Mouse (Mus musculus): ENCODE measurements around the gene Smarcd3.

Smarcd3 gene

DNA sequence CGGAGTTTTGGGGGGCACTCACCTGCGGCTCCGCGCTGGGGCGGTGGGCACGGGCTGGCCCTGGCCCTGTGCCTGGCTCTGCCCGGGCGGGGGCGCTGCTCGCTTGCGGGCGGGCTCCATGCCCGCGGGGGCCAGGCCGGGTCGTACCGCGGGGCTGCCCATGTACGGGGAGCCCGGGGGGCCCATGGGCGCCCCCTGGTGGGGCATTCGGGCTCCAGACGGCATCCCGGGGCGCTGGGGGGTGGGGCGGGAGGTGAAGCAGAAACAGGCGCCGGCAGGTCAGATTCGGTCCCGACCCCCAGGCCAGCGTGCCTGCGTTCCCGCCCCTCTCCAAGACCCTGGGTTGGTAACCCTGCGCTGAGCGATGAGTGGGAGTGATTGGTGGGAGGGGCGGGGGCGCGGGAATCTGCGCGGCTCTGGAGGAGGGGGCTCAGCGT, 25.6 kb downstream of the Smarcd3 start:
- peak; percentile 56 to 70 for DNase-seq (ENCODE audit: low read depth in 2 of 2, low spot score in 2 of 2)

DNA sequence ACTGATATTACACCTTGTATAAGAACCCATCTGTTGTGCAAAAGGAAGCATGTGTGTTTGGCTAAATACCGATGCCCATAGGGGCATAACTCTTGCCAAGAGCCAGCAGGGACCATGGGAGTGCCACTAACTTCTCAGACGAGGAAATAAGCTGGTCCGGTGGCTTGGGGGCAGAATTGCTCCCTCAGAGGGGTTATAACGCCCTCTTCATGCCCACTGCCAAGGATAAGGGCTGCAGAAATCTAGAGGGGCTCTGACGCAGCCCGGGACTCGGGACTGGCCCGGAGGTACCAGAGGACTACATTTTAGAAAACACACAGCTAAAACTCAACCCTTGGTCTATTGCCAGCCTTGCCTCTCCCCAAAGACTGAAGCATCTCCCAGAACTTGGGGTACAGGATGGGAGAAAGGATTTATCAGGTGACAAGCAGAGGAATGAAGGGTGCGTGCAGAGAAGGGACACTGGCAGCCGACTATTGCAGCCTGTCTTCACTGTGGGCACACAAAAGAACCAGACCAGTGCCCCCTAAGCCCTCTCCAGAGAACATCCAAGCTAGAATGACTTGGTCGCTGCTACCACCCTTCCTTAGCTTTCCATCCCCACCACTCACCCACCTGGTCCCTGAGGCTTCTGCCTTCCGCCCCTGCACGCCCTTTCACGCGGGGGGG, 26.2 kb downstream of the Smarcd3 start:
- DNase-seq (ENCODE audit: low read depth in 2 of 2, low spot score in 2 of 2) = no peak

GRCm38 (mm10) chr5:24597221-24597728, 26.9 kb downstream of the Smarcd3 start:
- DNase-seq (ENCODE audit: low read depth in 2 of 2, low spot score in 2 of 2) = peak; percentile 66 to 77

DNA sequence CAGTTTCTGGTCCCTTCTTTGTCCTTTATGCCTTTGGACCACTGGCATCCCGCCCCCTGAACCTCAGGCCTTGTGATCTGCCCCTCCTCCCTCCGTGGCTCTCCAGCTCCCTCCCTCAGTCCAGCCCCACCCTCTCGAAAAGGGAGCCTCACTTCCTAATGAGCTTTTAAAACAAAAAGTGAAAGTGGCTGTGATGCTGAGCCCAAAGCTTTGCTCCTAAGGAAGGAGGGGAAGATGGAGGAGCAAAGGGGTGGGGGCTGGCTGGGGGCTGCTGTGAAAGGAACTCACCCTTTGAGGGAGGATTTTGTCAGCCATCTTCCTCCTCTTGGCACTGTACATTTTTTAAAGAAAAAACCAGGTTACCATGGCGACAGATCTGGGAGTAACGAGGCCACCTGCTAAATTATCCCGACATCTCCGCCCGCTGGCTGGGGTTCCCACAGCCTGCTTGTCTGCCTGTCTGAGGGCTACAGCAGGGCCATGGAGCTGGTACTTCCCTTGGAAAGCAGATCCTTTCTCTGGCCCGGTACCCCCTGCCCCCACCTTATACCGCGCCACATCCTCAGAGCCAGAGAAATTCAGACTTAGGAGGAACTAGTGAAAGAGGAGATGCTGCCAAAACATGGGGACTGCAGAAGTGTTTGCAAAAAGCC, 27.6 kb downstream of the Smarcd3 start:
- peak in 1 of 2 experiments; percentile 43 for DNase-seq (ENCODE audit: low read depth in 2 of 2, low spot score in 2 of 2)

DNA sequence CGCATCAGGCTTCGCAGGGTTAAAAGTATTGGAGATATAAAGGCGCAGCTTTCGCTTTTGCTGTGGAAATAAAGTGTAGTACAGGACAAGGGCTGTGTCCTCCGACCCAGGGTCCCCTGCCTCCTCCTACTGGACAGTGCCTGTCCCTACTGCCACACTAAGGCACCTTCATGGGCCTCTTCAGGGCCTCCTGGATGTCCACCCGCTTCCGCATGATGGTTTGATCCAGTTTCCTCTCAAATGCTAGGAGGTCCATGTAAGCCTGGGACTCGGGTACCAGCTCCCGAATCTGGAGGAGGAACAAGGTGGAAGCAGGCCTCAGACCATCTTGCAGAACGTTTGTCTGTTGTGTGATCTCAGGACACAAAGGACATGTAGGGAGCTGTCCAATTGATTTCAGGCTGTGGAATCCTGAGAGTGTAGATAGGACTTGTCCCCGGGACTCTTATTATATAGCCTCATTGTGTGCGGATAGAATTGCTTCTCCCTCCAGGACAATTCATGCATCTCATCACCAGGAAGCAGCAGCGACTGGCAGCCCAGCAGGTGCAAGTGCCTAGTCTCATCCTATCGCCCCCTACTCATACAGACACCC, 28.3 kb downstream of the Smarcd3 start:
- no peak for DNase-seq (ENCODE audit: low read depth in 2 of 2, low spot score in 2 of 2)

- DNase-seq (ENCODE audit: low read depth in 2 of 2, low spot score in 2 of 2) = no peak
These were observed 28.9 kb downstream of the Smarcd3 start for GRCm38 (mm10) chr5:24595261-24595660.

- no peak for DNase-seq (ENCODE audit: low read depth in 2 of 2, low spot score in 2 of 2)
These were observed 29.9 kb downstream of the Smarcd3 start for GRCm38 (mm10) chr5:24594346-24594745.

GRCm38 (mm10) chr5:24593928-24594327, 30.3 kb downstream of the Smarcd3 start:
- DNase-seq (ENCODE audit: low read depth in 2 of 2, low spot score in 2 of 2) = no peak

DNA sequence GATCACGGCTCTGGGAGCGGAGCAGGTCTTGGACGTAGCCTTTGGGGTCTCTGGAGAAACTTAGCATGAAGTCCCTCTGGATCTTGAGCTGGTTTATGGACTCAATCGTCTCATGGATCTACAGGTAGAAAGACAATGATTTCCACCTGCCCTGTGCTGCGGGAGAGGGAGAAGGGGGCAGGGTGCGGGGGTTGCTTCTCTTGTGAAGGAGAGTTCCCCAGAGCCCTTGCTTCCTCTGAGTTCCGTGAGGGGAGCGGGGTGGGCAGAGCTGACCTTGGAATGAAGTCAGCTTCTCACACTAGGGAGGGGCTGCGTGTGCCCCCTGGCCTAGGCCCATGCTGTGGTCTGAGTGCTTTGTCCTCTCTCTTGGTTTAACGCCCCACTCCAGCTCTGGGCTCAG, 31.0 kb downstream of the Smarcd3 start:
- DNase-seq (ENCODE audit: low read depth in 2 of 2, low spot score in 2 of 2) = no peak

DNA sequence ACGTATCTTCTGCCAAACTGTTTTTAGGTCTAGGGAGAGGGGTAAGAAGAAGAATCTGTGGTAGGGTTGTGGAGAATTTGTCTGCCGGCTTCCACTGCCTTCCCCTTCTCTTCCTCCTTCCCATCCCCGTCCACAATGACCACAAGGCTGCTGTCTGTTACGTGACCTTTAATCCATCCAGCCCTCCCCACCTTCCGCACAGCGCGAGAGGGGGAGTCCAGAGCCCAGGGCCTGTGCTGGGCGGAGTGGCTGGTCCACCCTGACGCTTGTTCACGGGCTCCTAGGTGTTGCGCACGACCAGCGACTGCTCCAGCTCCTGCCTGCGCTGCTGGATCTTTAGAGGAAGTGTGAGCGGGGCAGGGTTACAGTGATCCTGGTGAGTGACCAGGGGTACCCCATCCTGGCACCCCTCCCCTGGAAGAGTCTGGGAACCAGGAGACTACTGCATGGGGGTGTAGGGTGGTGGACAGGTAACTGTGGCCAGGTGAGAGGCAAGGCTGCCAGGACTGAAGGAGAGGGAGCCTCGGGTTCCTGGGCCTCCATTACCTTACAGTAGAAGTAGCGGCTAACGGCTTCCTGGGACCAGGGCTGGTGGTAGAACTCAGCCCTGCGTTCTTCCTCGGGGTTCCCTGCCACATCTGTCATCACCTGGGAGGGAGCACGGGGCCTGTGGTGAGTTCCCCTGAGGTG, 31.6 kb downstream of the Smarcd3 start:
- DNase-seq (ENCODE audit: low read depth in 2 of 2, low spot score in 2 of 2) = no peak

DNA sequence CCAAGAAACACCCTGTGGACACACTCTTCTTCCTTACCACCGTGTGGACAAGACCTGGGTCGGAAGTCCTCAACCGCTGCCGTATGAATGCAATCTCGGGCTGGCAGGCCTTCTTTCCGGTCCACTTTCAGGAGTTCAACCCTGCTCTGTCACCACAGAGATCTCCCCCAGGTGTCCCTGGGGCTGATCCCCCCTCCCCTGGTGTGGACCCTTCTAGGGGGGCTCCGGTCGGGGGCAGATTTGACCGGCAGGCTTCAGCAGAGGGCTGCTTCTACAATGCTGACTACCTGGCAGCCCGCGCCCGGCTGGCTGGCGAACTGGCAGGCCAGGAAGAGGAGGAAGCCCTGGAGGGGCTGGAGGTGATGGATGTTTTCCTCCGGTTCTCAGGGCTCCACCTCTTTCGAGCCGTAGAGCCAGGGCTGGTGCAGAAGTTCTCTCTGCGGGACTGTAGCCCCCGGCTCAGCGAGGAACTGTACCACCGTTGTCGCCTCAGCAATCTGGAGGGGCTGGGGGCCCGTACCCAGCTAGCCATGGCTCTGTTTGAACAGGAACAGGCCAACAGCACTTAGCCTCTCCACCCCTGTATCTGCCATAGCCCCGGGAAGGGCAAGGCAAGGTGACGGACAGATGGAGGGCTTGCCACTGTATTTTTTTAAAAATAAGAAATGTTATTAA, 32.3 kb downstream of the Smarcd3 start:
- no peak for DNase-seq (ENCODE audit: low read depth in 2 of 2, low spot score in 2 of 2)

DNA sequence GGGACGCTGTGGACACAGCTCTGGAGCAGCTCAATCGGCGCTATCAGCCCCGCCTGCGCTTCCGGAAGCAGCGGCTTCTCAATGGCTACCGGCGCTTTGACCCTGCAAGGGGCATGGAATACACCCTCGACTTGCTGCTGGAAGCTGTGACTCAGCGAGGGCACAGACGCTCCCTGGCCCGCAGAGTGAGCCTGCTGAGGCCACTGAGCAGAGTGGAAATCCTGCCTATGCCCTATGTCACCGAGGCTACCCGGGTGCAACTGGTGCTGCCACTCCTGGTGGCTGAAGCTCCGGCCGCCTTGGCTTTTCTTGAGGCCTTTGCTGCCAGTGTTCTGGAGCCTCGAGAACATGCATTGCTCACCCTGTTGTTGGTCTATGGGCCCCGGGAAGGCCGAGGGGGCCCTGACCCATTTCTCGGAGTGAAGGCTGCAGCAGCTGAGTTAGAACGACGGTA, 32.9 kb downstream of the Smarcd3 start:
- DNase-seq (ENCODE audit: low read depth in 2 of 2, low spot score in 2 of 2) = no peak

- DNase-seq (ENCODE audit: low read depth in 2 of 2, low spot score in 2 of 2) = no peak
These were observed 34.4 kb downstream of the Smarcd3 start for GRCm38 (mm10) chr5:24589511-24590500.

GRCm38 (mm10) chr5:24587200-24587577, 37.0 kb downstream of the Smarcd3 start:
- no peak for DNase-seq (ENCODE audit: low read depth in 2 of 2, low spot score in 2 of 2)

DNA sequence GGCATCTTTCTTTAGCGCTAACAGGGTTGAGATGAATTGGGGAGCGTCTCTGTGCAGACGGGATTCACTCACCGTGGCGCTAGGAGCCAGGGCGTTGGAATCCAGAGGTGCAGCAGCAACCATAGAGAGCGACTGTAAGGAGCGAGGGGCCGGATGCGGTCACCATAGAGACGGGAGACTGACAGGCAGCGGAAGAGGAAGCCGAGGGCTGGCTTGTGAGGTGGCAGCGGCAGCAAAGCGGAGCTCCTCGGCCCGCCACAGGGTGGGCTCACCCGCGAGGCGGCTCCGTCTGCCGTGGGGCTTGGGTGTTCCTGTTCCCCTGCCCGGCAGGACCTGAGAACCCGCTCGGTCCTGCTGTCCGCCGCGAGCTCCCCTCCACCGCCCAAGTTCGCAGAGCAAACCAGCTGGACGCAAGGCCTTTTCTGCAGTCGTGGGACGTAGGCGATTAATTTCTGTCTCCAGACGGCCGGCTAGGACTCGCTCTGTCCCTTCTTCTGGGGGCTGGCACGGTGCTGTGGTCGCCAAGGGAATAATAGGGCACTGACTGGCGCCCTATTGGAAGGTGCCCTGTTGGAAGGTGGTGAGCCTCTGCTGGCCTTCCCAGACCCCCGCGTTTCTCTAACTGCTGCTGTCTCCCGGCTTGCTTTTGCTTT, 37.5 kb downstream of the Smarcd3 start, which contains the start of gene Chpf2:
Gene Chpf2 (plus strand): TSS at position 195 of the 653 bp plus-strand sequence.
- peak; percentile 71 to 81 for DNase-seq (ENCODE audit: low read depth in 2 of 2, low spot score in 2 of 2)

- DNase-seq (ENCODE audit: low read depth in 2 of 2, low spot score in 2 of 2) = no peak
These were observed 38.1 kb downstream of the Smarcd3 start for GRCm38 (mm10) chr5:24586106-24586505.

- no peak for DNase-seq (ENCODE audit: low read depth in 2 of 2, low spot score in 2 of 2)
These were observed 45.9 kb downstream of the Smarcd3 start for GRCm38 (mm10) chr5:24578109-24578963.

Data from CD8-positive naive resting alpha-beta T cell, adult 2 months (primary cell).